Mouse (Mus musculus): ENCODE results near the gene Dram2. TPM values are rescaled to one million over a fixed set of nuclear protein-coding genes. Genes with fewer than 3 reads are reported as not detected.

Dram2 gene
- 39.5 and 40.1 TPM in 2 replicates for polyA plus RNA-seq (2021; fragmentation: Nextera tagmentation)
- long read RNA-seq, experiment 1, transcript Dram2-202 (9 exons, 3,271 nt): major isoform, 97 of 137 reads
- long read RNA-seq, experiment 1, partial matches to known transcripts: 4 of 137 reads
- long read RNA-seq, experiment 1, other reads (novel, unspliced or antisense): 33 of 137 reads
- long read RNA-seq, experiment 2, transcript Dram2-202 (9 exons, 3,271 nt): major isoform, 17 of 41 reads
- long read RNA-seq, experiment 2, partial matches to known transcripts: 11 of 41 reads
- long read RNA-seq, experiment 2, other reads (novel, unspliced or antisense): 11 of 41 reads

GRCm38 (mm10) chr3:106547171-106547923 lies at the start of gene Dram2, which contains the start of gene Cept1:
TSS of gene Dram2 (plus strand) at chr3:106547798.
TSS of gene Cept1 (minus strand) at chr3:106547802.

Other genes starting within 250 kb of the Dram2 start
- not detected in 2 replicates for gene Chil6, start 141.6 kb upstream of the Dram2 start, polyA plus RNA-seq (2021; fragmentation: Nextera tagmentation)
- 0.34 and 0.56 TPM in 2 replicates for gene Dennd2d, start 65.4 kb upstream of the Dram2 start, polyA plus RNA-seq (2021; fragmentation: Nextera tagmentation)
- gene Cept1, start within 50 bp of the Dram2 start, polyA plus RNA-seq (2021; fragmentation: Nextera tagmentation): 43.5 and 58.3 TPM in 2 replicates
- gene Lrif1, start 137.2 kb downstream of the Dram2 start, polyA plus RNA-seq (2021; fragmentation: Nextera tagmentation): 25.0 and 26.2 TPM in 2 replicates
- gene Cd53, start 242.4 kb downstream of the Dram2 start, polyA plus RNA-seq (2021; fragmentation: Nextera tagmentation): 8.4 and 13.8 TPM in 2 replicates